Mouse (Mus musculus): Measurements from ENCODE around the gene Dpysl5. TPM values are rescaled to one million over a fixed set of nuclear protein-coding genes. Genes with fewer than 3 reads are reported as not detected.
"Not testable (repeated sequence)": the region's sequence is repeated elsewhere in the genome, so short reads cannot be mapped to it uniquely, and the experiment has no call there.

Dpysl5 gene
- polyA plus RNA-seq, 1 experiment from 2014 or later = 17.0 TPM

DNA sequence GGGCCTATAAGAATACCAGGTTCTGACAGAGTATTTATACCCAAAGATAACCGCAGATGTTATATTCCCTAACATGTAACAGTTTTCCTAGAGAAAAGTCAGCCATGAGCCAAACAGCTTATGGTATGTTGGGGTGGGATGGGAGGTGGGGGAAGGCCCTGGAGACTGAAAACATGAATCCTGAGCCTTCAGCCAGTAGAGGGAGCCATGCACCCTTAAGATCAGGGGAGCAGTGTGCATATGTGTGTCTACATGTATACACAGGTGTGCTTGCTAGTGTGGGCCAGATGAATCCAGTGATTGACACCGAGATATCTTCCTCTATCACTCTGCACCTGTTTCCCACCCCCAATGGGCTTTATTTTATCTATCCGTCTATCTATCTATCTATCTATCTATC is 24.6 kb upstream of the Dpysl5 start:
- no peak overlapping the region for H3K4me2 ChIP-seq (ENCODE audit: low read depth, low read length)
- H3K9me3 ChIP-seq (ENCODE audit: control insufficient read depth, low read length) = no peaks in the 10 kb centered on the region
- H3K9ac ChIP-seq (ENCODE audit: low read depth, low read length) = no peak overlapping the region
- H3K36me3 ChIP-seq (ENCODE audit: control insufficient read depth, insufficient read depth, low read length) = no peaks in the 10 kb centered on the region
- H3K27me3 ChIP-seq (replicated peaks; ENCODE audit: control insufficient read depth, insufficient read depth, low read length) = no peaks in the 10 kb centered on the region
- WGBS = 63% methylated on average over 3 of the region's 3 CpGs
- H3K4me3 ChIP-seq (ENCODE audit: low read depth, low read length) = no peak overlapping the region
- peak; percentile 44; the same call in 1 of the 2 replicates for ATAC-seq (ENCODE audit: low read depth)
- no peaks in the 10 kb centered on the region for H3K4me1 ChIP-seq (ENCODE audit: control insufficient read depth, insufficient read depth, low read length)
- DNase-seq (ENCODE audit: low spot score) = peak; percentile 19
- no peak overlapping the region for H3K27ac ChIP-seq (replicated peaks; ENCODE audit: low read depth, low read length)

DNA sequence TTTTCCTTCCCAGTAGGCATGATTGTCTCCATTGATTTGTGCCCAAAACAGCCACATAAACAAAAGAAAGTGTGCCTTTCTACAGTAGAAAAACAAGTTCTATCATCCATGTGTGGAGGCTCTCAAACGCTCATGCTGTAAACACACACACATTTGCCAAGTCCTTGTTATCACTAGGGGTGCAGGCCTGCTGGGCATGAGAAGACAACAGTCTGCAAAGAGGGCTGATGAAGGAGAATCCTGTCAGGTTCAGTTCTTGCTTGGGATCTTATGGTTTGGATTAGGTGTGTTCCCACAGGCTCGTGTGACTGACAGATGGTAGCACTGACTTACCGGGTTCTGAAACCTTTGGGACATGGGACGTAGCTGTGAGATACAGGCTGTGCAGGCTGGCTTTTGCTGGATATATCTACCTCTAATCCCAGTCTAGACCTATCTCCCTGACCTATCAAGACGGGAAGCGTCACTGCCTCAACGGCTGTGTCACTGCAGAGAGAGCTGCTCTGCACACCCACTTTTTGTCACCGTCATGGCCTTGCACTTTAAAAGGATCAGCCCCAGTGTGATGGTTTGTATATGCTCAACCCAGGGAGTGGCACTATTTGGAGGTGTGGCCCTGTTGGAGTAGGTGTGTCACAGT is 10.9 kb upstream of the Dpysl5 start:
- Histone ChIP-seq H3K4me2 (ENCODE audit: low read depth, low read length) (no peak overlapping the region), H3K9ac (ENCODE audit: low read depth, low read length) (no peak overlapping the region), H3K27me3 (replicated peaks; ENCODE audit: control insufficient read depth, insufficient read depth, low read length) (no peaks in the 10 kb centered on the region; the same call in 1 of the 2 replicates), H3K4me1 (ENCODE audit: control insufficient read depth, insufficient read depth, low read length) (no peaks in the 10 kb centered on the region), H3K27ac (replicated peaks; ENCODE audit: low read depth, low read length) (no peak overlapping the region), H3K4me3 (ENCODE audit: low read depth, low read length) (no peak overlapping the region), H3K36me3 (ENCODE audit: control insufficient read depth, insufficient read depth, low read length) (no peaks in the 10 kb centered on the region), H3K9me3 (ENCODE audit: control insufficient read depth, low read length) (no peaks in the 10 kb centered on the region)
- WGBS = 73% methylated on average over 8 of the region's 8 CpGs
- ATAC-seq (ENCODE audit: low read depth) (no peak), DNase-seq (ENCODE audit: low spot score) (no peak)

DNA sequence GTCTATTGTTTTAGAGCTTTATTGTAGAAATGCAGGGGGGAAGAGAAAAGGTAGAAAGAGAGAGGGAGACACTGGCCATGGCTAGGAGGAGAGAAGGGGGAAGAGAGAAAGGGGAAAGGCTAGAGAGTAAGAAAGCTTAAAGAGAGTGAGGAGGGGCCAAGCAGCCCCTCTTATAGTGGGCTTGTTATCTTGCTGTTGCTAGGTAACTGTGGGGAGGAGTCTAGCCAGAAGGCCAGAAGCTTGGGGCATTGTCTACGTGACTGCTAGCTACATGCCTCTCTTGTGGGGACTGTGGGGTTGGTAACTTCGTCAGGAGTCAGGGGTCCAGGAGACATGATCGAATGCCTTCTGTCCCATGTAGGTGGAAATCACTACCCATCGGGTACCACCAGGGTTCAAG is 10.0 kb upstream of the Dpysl5 start:
- not testable (repeated sequence) for H3K27me3 ChIP-seq (replicated peaks; ENCODE audit: control insufficient read depth, insufficient read depth, low read length); H3K4me2 ChIP-seq (ENCODE audit: low read depth, low read length); H3K27ac ChIP-seq (replicated peaks; ENCODE audit: low read depth, low read length); ATAC-seq (ENCODE audit: low read depth); H3K4me1 ChIP-seq (ENCODE audit: control insufficient read depth, insufficient read depth, low read length); H3K4me3 ChIP-seq (ENCODE audit: low read depth, low read length); H3K9me3 ChIP-seq (ENCODE audit: control insufficient read depth, low read length); DNase-seq (ENCODE audit: low spot score); H3K36me3 ChIP-seq (ENCODE audit: control insufficient read depth, insufficient read depth, low read length); H3K9ac ChIP-seq (ENCODE audit: low read depth, low read length)
- 44% methylated on average over 4 of the region's 4 CpGs for WGBS

GRCm38 (mm10) chr5:30701866-30702265 is 9.5 kb upstream of the Dpysl5 start:
- no peaks in the 10 kb centered on the region for H3K36me3 ChIP-seq (ENCODE audit: control insufficient read depth, insufficient read depth, low read length)
- H3K4me2 ChIP-seq (ENCODE audit: low read depth, low read length) = no peak overlapping the region
- no peaks in the 10 kb centered on the region for H3K9me3 ChIP-seq (ENCODE audit: control insufficient read depth, low read length)
- ATAC-seq (ENCODE audit: low read depth) (no peak), DNase-seq (ENCODE audit: low spot score) (no peak)
- WGBS = 67% methylated on average over 3 of the region's 3 CpGs
- H3K27me3 ChIP-seq (replicated peaks; ENCODE audit: control insufficient read depth, insufficient read depth, low read length) = no peaks in the 10 kb centered on the region; the same call in 1 of the 2 replicates
- H3K27ac ChIP-seq (replicated peaks; ENCODE audit: low read depth, low read length) = no peak overlapping the region
- H3K9ac ChIP-seq (ENCODE audit: low read depth, low read length) = no peak overlapping the region
- H3K4me1 ChIP-seq (ENCODE audit: control insufficient read depth, insufficient read depth, low read length) = no peaks in the 10 kb centered on the region
- H3K4me3 ChIP-seq (ENCODE audit: low read depth, low read length) = no peak overlapping the region

DNA sequence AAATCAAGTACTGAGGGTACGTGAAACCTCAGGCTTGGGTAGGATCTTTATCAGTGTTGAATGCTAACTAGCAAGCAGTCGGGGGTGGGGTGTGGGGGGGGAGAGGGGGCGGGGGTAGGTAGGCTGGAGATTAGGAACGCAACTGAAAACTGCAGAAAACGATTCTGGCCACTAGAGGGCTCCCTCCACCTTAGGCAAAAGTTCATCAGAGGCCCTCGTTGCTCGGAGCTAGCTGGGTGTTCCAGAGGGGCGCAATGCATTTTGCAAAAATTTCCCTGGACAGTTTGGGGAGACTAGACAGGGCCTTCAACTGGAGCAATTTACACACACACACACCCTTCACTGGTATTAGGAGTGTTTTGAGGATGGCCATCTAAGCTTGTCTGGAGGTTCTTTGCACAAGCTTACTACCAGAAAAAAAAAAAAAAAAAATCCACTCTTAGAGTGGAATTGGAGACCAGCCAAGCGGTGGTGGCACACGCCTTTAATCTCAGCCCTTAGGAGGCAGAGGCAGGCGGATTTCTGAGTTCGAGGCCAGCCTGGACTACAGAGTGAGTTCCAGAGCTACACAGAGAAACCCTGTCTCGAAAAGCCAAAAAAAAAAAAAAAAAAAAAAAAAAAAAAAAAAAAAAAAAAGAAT is 1.5 kb upstream of the Dpysl5 start:
- Histone ChIP-seq H3K36me3 (ENCODE audit: control insufficient read depth, insufficient read depth, low read length) (no peaks in the 10 kb centered on the region), H3K4me3 (ENCODE audit: low read depth, low read length) (no peak overlapping the region), H3K4me1 (ENCODE audit: control insufficient read depth, insufficient read depth, low read length) (peaks cover 23% of the 10 kb centered on the region; the same call in 1 of the 2 replicates), H3K9ac (ENCODE audit: low read depth, low read length) (no peak overlapping the region), H3K27ac (replicated peaks; ENCODE audit: low read depth, low read length) (no peak overlapping the region), H3K4me2 (ENCODE audit: low read depth, low read length) (no peak overlapping the region; the same call in 1 of the 2 replicates), H3K9me3 (ENCODE audit: control insufficient read depth, low read length) (no peaks in the 10 kb centered on the region), H3K27me3 (replicated peaks; ENCODE audit: control insufficient read depth, insufficient read depth, low read length) (peaks cover 43% of the 10 kb centered on the region)
- ATAC-seq (ENCODE audit: low read depth) (no peak), DNase-seq (ENCODE audit: low spot score) (peak; percentile 91)
- WGBS = 11% methylated on average over 13 of the region's 13 CpGs

DNA sequence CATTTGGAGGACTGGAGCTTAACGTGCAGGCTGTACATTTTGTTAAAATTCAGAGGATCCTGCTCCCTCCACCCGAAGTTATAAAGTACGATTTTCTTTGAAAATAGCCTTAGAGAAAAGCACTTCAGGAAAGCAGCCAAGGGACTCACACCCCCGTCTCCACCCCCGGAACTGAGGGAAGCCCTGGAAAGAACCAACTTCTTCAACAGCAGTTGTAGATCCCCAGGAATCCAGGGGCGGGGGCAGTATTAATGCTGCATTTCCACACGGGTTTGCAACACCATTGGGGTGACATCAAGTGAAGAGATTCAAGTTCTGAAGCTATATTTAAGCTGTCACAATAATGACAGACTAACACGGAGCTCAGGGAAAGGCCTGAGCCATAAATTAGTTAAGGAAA is 878 bp upstream of the Dpysl5 start:
- Histone ChIP-seq H3K4me2 (ENCODE audit: low read depth, low read length) (peak overlapping the region; percentile 86; the same call in 1 of the 2 replicates), H3K4me1 (ENCODE audit: control insufficient read depth, insufficient read depth, low read length) (peaks cover 23% of the 10 kb centered on the region; the same call in 1 of the 2 replicates), H3K36me3 (ENCODE audit: control insufficient read depth, insufficient read depth, low read length) (no peaks in the 10 kb centered on the region), H3K27me3 (replicated peaks; ENCODE audit: control insufficient read depth, insufficient read depth, low read length) (peaks cover 50% of the 10 kb centered on the region), H3K4me3 (ENCODE audit: low read depth, low read length) (0 out of 2 replicates have a peak overlapping the region, but pooled peaks have one; percentile 54), H3K27ac (replicated peaks; ENCODE audit: low read depth, low read length) (no peak overlapping the region), H3K9me3 (ENCODE audit: control insufficient read depth, low read length) (no peaks in the 10 kb centered on the region), H3K9ac (ENCODE audit: low read depth, low read length) (no peak overlapping the region)
- WGBS = 28% methylated on average over 8 of the region's 8 CpGs
- DNase-seq (ENCODE audit: low spot score) (no peak), ATAC-seq (ENCODE audit: low read depth) (no peak)

- under 1% methylated on average over 11 of the region's 14 CpGs for WGBS
- H3K27me3 ChIP-seq (replicated peaks; ENCODE audit: control insufficient read depth, insufficient read depth, low read length) = peaks cover 50% of the 10 kb centered on the region
- peak overlapping the region; percentile 86 for H3K4me2 ChIP-seq (ENCODE audit: low read depth, low read length)
- DNase-seq (ENCODE audit: low spot score) = peak; percentile 29
- H3K9me3 ChIP-seq (ENCODE audit: control insufficient read depth, low read length) = no peaks in the 10 kb centered on the region
- H3K4me1 ChIP-seq (ENCODE audit: control insufficient read depth, insufficient read depth, low read length) = peaks cover 23% of the 10 kb centered on the region; the same call in 1 of the 2 replicates
- no peaks in the 10 kb centered on the region for H3K36me3 ChIP-seq (ENCODE audit: control insufficient read depth, insufficient read depth, low read length)
- ATAC-seq (ENCODE audit: low read depth) = peak; percentile 19; the same call in 1 of the 2 replicates
- H3K9ac ChIP-seq (ENCODE audit: low read depth, low read length) = peak overlapping the region; percentile 61
- peak overlapping the region; percentile 54 for H3K4me3 ChIP-seq (ENCODE audit: low read depth, low read length)
- H3K27ac ChIP-seq (replicated peaks; ENCODE audit: low read depth, low read length) = peak overlapping the region; percentile 21; the same call in 1 of the 2 replicates
Observed at GRCm38 (mm10) chr5:30712002-30712390, 632 bp downstream of the Dpysl5 start.

GRCm38 (mm10) chr5:30712441-30713298 is 1.3 kb downstream of the Dpysl5 start:
- H3K36me3 ChIP-seq (ENCODE audit: control insufficient read depth, insufficient read depth, low read length) = no peaks in the 10 kb centered on the region
- H3K27ac ChIP-seq (replicated peaks; ENCODE audit: low read depth, low read length) = no peak overlapping the region; the same call in 1 of the 2 replicates
- DNase-seq (ENCODE audit: low spot score) = peak; percentile 61
- peaks cover 50% of the 10 kb centered on the region for H3K27me3 ChIP-seq (replicated peaks; ENCODE audit: control insufficient read depth, insufficient read depth, low read length)
- peaks cover 23% of the 10 kb centered on the region; the same call in 1 of the 2 replicates for H3K4me1 ChIP-seq (ENCODE audit: control insufficient read depth, insufficient read depth, low read length)
- WGBS = 1% methylated on average over 37 of the region's 43 CpGs
- H3K9ac ChIP-seq (ENCODE audit: low read depth, low read length) = peak overlapping the region; percentile 61
- H3K9me3 ChIP-seq (ENCODE audit: control insufficient read depth, low read length) = no peaks in the 10 kb centered on the region
- ATAC-seq (ENCODE audit: low read depth) = peak; percentile 45
- peak overlapping the region; percentile 86 for H3K4me2 ChIP-seq (ENCODE audit: low read depth, low read length)
- H3K4me3 ChIP-seq (ENCODE audit: low read depth, low read length) = peak overlapping the region; percentile 54
